Mouse (Mus musculus): Measurements from ENCODE around the gene Lars2. TPM values are rescaled to one million over a fixed set of nuclear protein-coding genes. Genes with fewer than 3 reads are reported as not detected.

The Lars2 gene
- polyA plus RNA-seq, 1 experiment = 6.2 TPM

DNA sequence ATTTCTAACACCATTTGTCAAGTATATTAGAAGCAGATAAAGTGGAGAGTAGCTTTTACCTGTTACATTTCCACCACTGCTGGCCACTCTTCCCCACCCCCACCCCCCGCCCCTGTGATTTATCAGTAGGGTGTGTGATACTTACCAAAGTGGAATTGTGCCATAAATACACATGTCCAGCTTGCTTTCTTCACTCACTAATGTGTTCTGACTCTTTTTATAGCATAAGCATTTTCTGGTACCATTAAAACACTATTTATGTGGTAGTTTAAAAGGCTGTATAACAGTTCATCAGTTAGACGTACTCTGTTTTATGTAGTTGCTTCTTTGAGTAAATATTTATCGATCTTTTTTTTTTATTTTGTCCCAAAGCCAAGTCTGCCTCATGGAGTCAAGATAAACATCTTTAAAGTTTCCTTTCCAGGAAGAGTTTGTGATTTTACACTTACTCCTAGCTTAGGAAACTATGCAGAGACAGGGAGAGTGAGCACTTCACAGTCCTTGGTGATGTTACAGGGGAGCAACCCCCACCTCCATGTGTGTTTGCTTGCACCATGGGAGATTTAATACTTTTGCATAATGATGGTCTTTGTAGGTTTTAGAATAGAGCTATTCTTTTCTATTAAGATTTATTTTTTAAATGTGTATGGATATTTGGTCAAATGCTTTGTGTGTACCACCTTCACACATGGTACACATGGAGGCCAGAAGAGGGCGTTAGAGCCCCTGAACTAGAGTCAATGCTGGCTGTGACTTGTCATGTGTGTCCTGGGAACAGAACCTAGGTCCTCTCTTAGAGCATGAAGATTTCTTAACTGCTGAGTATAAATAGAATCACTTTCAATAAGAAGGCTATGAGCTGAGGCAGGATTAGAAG is 139.8 kb downstream of the Lars2 start:
- Histone ChIP-seq H3K36me3 (ENCODE audit: control insufficient read depth) (peaks cover 88% of the 10 kb centered on the region), H3K9me3 (ENCODE audit: control insufficient read depth, low read length) (no peaks in the 10 kb centered on the region), H3K27me3 (ENCODE audit: control insufficient read depth) (no peaks in the 10 kb centered on the region), H3K4me3 (replicated peaks) (no peak overlapping the region), H3K4me1 (ENCODE audit: control insufficient read depth) (peaks cover 3% of the 10 kb centered on the region; the same call in 1 of the 2 replicates)
- TF ChIP-seq GATA1 (IDR thresholded peaks at IDR 0.05; ENCODE audit: low read length) = no peak
- TF ChIP-seq TAL1 (IDR thresholded peaks at IDR 0.05; ENCODE audit: low read length) = no peak

DNA sequence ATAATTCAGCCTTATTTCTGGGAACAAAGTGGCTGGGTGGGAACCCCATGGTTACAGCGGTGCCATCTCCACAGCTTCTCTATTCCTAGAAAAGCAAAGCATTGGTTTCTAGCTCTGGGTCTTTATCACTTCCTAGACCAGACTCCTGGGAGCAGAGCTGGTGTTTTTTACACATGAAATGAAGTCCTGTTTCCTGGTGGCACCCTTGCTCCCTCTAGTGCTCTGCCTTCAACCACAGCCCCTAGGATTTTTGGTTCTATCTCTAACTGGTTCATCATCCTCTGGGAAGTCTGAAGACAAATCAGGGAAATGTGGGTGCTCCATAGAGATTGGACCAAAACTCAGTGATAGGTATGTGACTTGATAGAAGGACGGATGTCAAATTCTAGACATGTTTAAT is 140.7 kb downstream of the Lars2 start:
- Histone ChIP-seq H3K27me3 (ENCODE audit: control insufficient read depth) (no peaks in the 10 kb centered on the region), H3K4me1 (ENCODE audit: control insufficient read depth) (peaks cover 3% of the 10 kb centered on the region; the same call in 1 of the 2 replicates), H3K9me3 (ENCODE audit: control insufficient read depth, low read length) (no peaks in the 10 kb centered on the region), H3K4me3 (replicated peaks) (no peak overlapping the region), H3K36me3 (ENCODE audit: control insufficient read depth) (peaks cover 89% of the 10 kb centered on the region)
- TF ChIP-seq TAL1 (IDR thresholded peaks at IDR 0.05; ENCODE audit: low read length) = no peak
- TF ChIP-seq GATA1 (IDR thresholded peaks at IDR 0.05; ENCODE audit: low read length) = no peak

DNA sequence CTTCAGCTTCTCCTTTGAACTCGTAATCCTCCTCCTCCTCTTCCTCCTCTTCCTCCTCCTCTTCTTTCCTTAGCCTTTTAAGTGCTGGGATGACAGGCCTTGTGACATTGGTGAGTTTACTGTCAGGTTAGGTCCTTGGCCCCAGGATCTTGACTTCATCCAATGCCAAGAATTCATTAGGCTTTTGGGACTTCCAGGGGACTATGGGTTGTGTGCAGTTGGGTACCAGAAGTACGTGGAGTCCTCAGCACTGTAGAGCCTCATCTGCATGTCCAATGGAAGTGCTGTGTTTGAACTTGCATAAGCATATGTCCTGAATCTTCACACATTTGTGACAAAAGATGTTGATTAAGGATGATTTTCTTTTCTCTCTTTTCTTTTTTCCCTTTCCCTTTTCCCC is 142.3 kb downstream of the Lars2 start:
- Histone ChIP-seq H3K27me3 (ENCODE audit: control insufficient read depth) (no peaks in the 10 kb centered on the region), H3K9me3 (ENCODE audit: control insufficient read depth, low read length) (no peaks in the 10 kb centered on the region), H3K4me3 (replicated peaks) (no peak overlapping the region), H3K4me1 (ENCODE audit: control insufficient read depth) (peaks cover 3% of the 10 kb centered on the region; the same call in 1 of the 2 replicates), H3K36me3 (ENCODE audit: control insufficient read depth) (peaks cover 89% of the 10 kb centered on the region)
- TF ChIP-seq TAL1 (IDR thresholded peaks at IDR 0.05; ENCODE audit: low read length) (no peak), GATA1 (IDR thresholded peaks at IDR 0.05; ENCODE audit: low read length) (no peak)

DNA sequence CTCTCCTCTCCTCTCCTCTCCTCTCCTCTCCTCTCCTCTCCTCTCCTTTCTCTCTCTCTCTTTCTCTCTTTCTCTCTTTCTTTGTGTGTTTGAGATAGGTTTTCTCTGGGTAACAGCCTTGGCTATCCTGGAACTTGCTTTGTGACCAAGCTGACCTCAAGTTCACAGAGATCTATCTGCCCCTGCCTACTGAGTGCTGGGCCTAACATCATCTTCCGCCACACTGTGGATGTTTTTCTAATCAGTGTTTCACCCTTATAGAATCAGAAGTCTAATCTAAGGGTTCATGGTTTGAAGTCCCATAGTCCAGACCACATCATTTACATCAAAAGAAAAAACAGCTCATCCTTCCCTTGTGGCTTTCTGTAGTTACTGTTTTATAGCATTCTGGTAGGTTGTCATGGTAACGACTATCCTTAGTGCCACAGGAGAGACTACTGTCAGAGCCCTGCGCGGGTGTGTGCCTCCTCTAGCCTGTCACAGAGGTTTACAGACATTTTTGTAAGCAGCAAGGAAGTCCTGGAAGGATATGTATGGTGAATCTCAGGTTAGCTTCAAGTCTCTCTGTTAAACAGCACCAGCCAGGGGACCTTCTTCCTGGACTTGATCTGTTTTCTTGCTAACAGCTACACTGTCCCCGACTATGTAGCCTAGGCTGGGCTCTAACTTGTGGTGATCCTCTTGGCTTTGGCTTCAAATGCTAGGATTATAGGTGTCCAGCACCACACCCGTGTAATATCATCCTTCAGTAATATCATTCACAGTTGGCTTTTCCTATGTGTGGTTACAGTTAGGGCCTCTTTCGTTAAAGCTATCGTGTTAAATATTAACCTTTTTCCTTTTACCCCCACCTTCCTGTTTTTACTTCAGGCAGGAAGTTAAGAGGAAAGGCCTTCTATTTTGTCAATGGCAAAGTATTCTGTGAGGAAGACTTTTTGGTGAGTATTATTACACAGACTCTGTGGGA is 143.2 kb downstream of the Lars2 start:
- H3K4me1 ChIP-seq (ENCODE audit: control insufficient read depth) = peaks cover 3% of the 10 kb centered on the region; the same call in 1 of the 2 replicates
- no peaks in the 10 kb centered on the region for H3K27me3 ChIP-seq (ENCODE audit: control insufficient read depth)
- peaks cover 86% of the 10 kb centered on the region for H3K36me3 ChIP-seq (ENCODE audit: control insufficient read depth)
- H3K9me3 ChIP-seq (ENCODE audit: control insufficient read depth, low read length) = no peaks in the 10 kb centered on the region
- H3K4me3 ChIP-seq (replicated peaks) = no peak overlapping the region
- TF ChIP-seq GATA1 (IDR thresholded peaks at IDR 0.05; ENCODE audit: low read length) (no peak), TAL1 (IDR thresholded peaks at IDR 0.05; ENCODE audit: low read length) (no peak)

DNA sequence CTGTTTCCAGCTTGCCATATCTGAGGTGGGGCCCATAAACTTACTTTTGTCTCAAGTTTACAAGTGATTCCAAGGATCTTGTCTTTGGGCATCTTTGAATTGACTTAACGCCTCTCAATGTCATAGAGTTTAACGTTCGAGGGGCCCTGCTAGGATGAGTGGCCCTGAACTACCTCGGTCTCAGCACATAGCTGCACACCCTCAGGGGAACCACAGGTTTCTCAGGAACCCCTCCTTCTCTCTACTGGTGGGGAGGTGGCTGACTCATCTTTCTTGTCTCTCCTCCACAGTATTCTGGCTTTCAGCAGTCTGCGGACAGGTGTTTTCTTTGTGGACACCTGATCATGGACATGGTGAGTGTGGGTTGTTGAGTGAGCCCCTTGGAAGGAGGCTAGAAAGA is 144.2 kb downstream of the Lars2 start:
- TF ChIP-seq GATA1 (IDR thresholded peaks at IDR 0.05; ENCODE audit: low read length) = no peak
- no peaks in the 10 kb centered on the region for H3K27me3 ChIP-seq (ENCODE audit: control insufficient read depth)
- no peak overlapping the region for H3K4me3 ChIP-seq (replicated peaks)
- peaks cover 86% of the 10 kb centered on the region for H3K36me3 ChIP-seq (ENCODE audit: control insufficient read depth)
- H3K9me3 ChIP-seq (ENCODE audit: control insufficient read depth, low read length) = no peaks in the 10 kb centered on the region
- H3K4me1 ChIP-seq (ENCODE audit: control insufficient read depth) = no peaks in the 10 kb centered on the region

Other genes with a start within 250 kb of the Lars2 start
- not detected in 2 replicates for gene Clec3b, start 216.0 kb upstream of the Lars2 start, polyA plus RNA-seq (2012)
- gene Cdcp1, start 150.9 kb upstream of the Lars2 start, polyA plus RNA-seq (2012) = not detected in 2 replicates
- gene Tmem158, start 106.2 kb upstream of the Lars2 start, polyA plus RNA-seq (2012) = 0.30 and 0.34 TPM in 2 replicates
- 1.1 TPM in 2 replicates for gene Limd1, start 111.8 kb downstream of the Lars2 start, polyA plus RNA-seq (2012)
- gene Sacm1l, start 162.8 kb downstream of the Lars2 start, polyA plus RNA-seq (2012) = 0.07 and 0.08 TPM in 2 replicates